Mouse (Mus musculus) right cerebral cortex, postnatal 4 days (tissue): ENCODE measurements around the gene Cdkn1c.

Experiments used
- DNase-seq: peaks from one replicate; pipeline ENCODE4 v3.0.0-alpha.2; 2022

The Cdkn1c gene

GRCm38 (mm10) chr7:143433331-143433730 lies 27.5 kb downstream of the Cdkn1c start:
- peak; percentile 26 for DNase-seq

GRCm38 (mm10) chr7:143432631-143433030 lies 28.2 kb downstream of the Cdkn1c start:
- no peak for DNase-seq

DNA sequence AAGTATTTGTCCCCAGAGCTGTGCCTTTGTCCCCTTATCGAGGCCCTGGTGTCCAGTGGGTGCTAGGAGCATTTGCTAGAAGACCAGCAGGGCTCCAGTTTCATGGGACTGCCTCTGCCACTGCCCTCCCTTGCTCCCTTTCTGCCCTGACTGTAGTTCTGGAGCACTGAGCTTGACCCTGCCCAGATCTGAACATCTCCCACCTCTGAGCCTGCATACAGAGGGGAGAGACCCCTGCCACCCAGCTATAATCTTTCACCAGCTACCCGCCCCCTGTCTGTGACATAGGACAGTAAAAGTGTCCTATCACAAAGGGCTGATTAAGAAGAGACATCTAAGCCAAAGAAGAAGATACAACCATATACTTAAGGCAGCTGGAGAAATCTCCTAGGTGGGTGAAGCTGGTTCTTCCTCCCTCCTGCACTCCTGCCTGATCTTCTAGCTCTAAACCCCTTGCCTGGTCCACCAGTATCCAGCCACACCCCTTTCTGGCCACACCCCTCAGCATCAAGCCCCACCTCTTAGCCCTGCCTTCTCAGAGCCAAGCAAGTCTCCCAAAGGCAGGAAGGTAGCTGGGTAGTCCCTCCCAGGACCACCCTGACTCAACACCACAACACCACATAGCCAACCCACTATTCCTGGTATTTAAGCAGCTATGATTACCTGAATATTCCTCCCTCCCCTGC lies 31.9 kb downstream of the Cdkn1c start:
- DNase-seq, result no peak

- no peak for DNase-seq
Measured at GRCm38 (mm10) chr7:143428142-143428813, 32.6 kb downstream of the Cdkn1c start.

GRCm38 (mm10) chr7:143419585-143420160 lies 41.2 kb downstream of the Cdkn1c start:
- no peak for DNase-seq

- DNase-seq, result no peak
Measured at GRCm38 (mm10) chr7:143417875-143418274, 43.0 kb downstream of the Cdkn1c start.

- no peak for DNase-seq
Measured at GRCm38 (mm10) chr7:143416406-143416805, 44.4 kb downstream of the Cdkn1c start.

DNA sequence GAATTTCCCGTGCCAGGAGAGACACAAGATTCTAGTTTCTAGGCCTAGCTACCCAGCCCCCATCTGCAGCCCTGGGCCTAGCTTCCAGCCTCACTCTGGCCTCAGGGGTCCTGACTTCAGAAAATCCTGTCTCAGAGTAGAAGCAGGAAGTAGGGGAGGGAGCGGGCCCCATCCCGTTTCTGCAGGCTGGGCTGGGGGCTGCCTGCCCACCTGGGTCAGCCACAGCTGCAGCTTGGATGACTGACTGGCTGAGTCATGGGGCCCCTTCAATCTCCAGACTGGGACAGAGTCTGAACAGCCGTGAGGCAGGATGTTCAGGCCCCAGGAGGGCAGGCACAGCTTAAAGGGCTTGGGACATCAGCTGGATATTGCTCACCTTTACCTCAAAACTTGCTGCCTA lies 45.8 kb downstream of the Cdkn1c start:
- DNase-seq, result no peak

DNA sequence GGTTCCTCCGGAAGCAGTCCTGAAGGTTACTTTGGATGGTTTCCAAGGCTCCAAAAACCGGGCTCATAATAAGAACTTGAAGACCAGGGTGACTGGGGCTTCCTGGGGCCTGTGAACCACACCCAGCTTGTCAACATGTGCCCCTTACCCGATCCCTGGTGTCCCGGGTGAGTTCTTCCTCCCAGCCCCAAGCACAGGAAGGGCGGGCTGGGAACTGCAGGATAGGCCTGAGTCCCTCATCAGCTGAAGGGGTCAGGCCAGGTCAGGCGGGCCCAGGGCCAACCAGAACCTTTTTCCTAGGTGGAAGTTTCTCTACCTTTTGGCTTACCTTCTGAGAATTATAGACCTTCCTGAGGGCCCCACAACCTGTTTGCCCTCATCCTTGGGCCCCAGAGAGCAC lies 48.2 kb downstream of the Cdkn1c start:
- no peak for DNase-seq

DNA sequence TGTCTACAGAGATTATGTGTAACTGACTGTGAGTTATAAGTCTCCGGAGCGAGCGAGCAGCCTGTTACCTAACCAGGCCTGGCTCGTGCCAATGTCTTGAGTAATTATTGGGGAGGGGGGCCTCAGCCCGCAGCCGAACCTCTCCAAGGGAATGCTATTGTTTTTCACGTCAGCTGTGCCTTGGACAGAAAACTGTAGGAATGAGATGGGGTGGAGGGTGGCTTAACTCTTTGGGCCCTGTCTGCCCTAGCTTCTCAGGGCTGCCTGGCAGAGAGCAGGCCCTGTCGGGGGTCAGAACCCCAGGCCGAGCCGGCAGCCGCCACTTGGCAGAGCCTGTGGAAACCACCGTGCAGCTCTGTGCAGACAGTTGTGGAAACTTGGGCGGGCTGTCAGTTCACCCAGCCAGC lies 52.2 kb downstream of the Cdkn1c start:
- no peak for DNase-seq
